Mouse (Mus musculus) midbrain, embryonic 15.5 days (tissue): ENCODE data around the gene Ulk1. TPM values are rescaled to one million over a fixed set of nuclear protein-coding genes. Genes with fewer than 3 reads are reported as not detected.

Experiments
- ATAC-seq: fragments of 200-750 bp; cut with Nextera tagmentation; replicated peaks from 2 replicates; pipeline ENCODE4 v1.8.0; 2017; ENCODE audit warnings: moderate TSS enrichment
- H3K27ac ChIP-seq: fragments of 300-500 bp; sonication (generic); 2 replicates; pipeline ENCODE4 v1.5.1; 2015; ENCODE audit warnings: mild to moderate bottlenecking, inconsistent platforms
- H3K27me3 ChIP-seq: fragments of 300-500 bp; sonication (generic); replicated peaks from 2 replicates; pipeline ENCODE4 v1.6.1; 2015; ENCODE audit warnings: inconsistent platforms
- H3K36me3 ChIP-seq: fragments of 300-500 bp; sonication (generic); replicated peaks from 2 replicates; pipeline ENCODE4 v1.6.1; 2015; ENCODE audit warnings: inconsistent platforms
- H3K4me1 ChIP-seq: fragments of 300-500 bp; sonication (generic); 2 replicates; pipeline ENCODE4 v1.6.1; 2015; ENCODE audit warnings: inconsistent platforms
- H3K4me2 ChIP-seq: fragments of 300-500 bp; sonication (generic); 2 replicates; pipeline ENCODE4 v1.6.1; 2015; ENCODE audit warnings: inconsistent platforms, mild to moderate bottlenecking, moderate library complexity
- H3K4me3 ChIP-seq: fragments of 300-500 bp; sonication (generic); 2 replicates; pipeline ENCODE4 v1.5.1; 2015; ENCODE audit warnings: mild to moderate bottlenecking, inconsistent platforms
- H3K9ac ChIP-seq: fragments of 300-500 bp; sonication (generic); 2 replicates; pipeline ENCODE4 v1.6.1; 2015; ENCODE audit warnings: mild to moderate bottlenecking, inconsistent platforms
- H3K9me3 ChIP-seq: fragments of 300-500 bp; sonication (generic); 2 replicates; pipeline ENCODE4 v1.6.1; 2016; ENCODE audit warnings: inconsistent platforms
- WGBS: fragments of 180-500 bp; shearing (Covaris S2); methylation state at CpG from one replicate; pipeline ENCODE4 v1.1.7; 2015; ENCODE audit warnings: mixed read lengths; 5-methylcytosine and 5-hydroxymethylcytosine counted together
- polyA plus RNA-seq: library from polyadenylated mRNA; unstranded; fragments of >200 nt; fragmentation: Nextera tagmentation; extraction: Ambion mirVana; gene quantifications from 2 replicates; pipeline ENCODE4 v1.2.1, GENCODE M21; 2015

Gene Ulk1
- polyA plus RNA-seq, 1 experiment from 2014 or later = 37.1 TPM

GRCm38 (mm10) chr5:110827576-110827975 is 17.7 kb upstream of the Ulk1 start:
- no peaks in the 10 kb centered on the region for H3K27me3 ChIP-seq
- no peaks in the 10 kb centered on the region for H3K9me3 ChIP-seq
- H3K36me3 ChIP-seq = no peaks in the 10 kb centered on the region
- no peaks in the 10 kb centered on the region for H3K4me1 ChIP-seq
- no peak overlapping the region for H3K4me2 ChIP-seq
- no peak for ATAC-seq
- H3K4me3 ChIP-seq = no peak overlapping the region
- no peak overlapping the region for H3K27ac ChIP-seq
- no peak overlapping the region for H3K9ac ChIP-seq
- 92% methylated on average over 5 of the region's 5 CpGs for WGBS

- Histone ChIP-seq H3K4me3 (no peak overlapping the region), H3K4me2 (no peak overlapping the region), H3K27me3 (no peaks in the 10 kb centered on the region), H3K9ac (no peak overlapping the region), H3K9me3 (no peaks in the 10 kb centered on the region), H3K4me1 (no peaks in the 10 kb centered on the region), H3K36me3 (no peaks in the 10 kb centered on the region), H3K27ac (no peak overlapping the region)
- ATAC-seq = no peak
- 92% methylated on average over 8 of the region's 8 CpGs for WGBS
Observed at GRCm38 (mm10) chr5:110826781-110827495, 17.0 kb upstream of the Ulk1 start.

DNA sequence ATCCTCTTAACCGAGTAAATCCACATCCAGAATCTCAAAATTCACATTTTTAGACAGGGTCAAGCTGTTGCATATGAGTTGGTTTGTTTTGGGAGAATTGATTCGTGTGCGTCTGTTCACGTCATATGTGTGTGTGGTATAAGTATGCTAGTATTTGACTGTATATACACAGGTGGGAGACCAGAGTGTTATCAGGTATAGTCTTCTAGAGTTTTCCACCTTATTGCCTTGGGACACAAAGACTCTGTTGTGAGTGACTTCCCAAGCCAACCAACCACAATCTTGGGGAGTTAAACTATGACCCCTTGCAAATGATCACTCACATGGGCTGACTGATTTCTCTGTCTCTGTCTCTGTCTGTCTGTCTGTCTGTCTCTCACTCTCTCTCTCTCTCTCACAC is 14.5 kb upstream of the Ulk1 start:
- H3K27me3 ChIP-seq = no peaks in the 10 kb centered on the region
- no peaks in the 10 kb centered on the region for H3K36me3 ChIP-seq
- H3K9ac ChIP-seq = no peak overlapping the region
- H3K9me3 ChIP-seq = no peaks in the 10 kb centered on the region
- ATAC-seq = no peak
- 92% methylated on average over 4 of the region's 4 CpGs for WGBS
- no peak overlapping the region for H3K4me3 ChIP-seq
- H3K4me2 ChIP-seq = no peak overlapping the region
- H3K4me1 ChIP-seq = no peaks in the 10 kb centered on the region
- no peak overlapping the region for H3K27ac ChIP-seq

GRCm38 (mm10) chr5:110808821-110809666 is 853 bp downstream of the Ulk1 start:
- Histone ChIP-seq H3K4me3 (peak overlapping the region; percentile 85), H3K4me2 (peak overlapping the region; percentile 92), H3K27me3 (no peaks in the 10 kb centered on the region), H3K9me3 (no peaks in the 10 kb centered on the region), H3K36me3 (0 out of 2 replicates have a peak, but pooled peaks cover 4% of the 10 kb centered on the region), H3K9ac (peak overlapping the region; percentile 87), H3K27ac (peak overlapping the region; percentile 85), H3K4me1 (peaks cover 52% of the 10 kb centered on the region)
- under 1% methylated on average over 27 of the region's 27 CpGs for WGBS
- ATAC-seq = peak; percentile 1; the same call in 1 of the 2 replicates

GRCm38 (mm10) chr5:110808061-110808631 is 1.8 kb downstream of the Ulk1 start:
- 4% methylated on average over 14 of the region's 14 CpGs for WGBS
- H3K4me1 ChIP-seq = peaks cover 52% of the 10 kb centered on the region

DNA sequence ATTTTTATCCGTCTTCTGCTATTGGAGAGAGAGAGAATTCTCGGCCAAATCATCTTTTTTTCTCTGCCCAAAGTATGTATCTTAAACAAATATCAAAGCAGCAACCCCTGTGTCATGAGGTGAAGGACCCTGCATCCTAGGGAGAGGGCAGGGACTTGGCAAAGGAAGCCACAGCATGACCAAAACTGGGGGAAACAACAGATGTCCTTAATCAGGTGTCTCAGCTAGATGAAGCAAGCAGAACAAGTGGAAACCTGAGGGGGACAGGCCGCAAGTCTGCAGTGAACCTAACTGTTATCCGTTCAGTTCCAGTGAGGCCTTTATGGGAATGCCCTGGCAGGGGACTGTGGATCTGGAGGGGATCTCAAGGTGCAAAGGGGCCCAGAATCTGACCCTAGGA is 2.4 kb downstream of the Ulk1 start:
- 81% methylated on average over 4 of the region's 4 CpGs for WGBS
- Histone ChIP-seq H3K9me3 (no peaks in the 10 kb centered on the region), H3K36me3 (0 out of 2 replicates have a peak, but pooled peaks cover 4% of the 10 kb centered on the region), H3K27me3 (no peaks in the 10 kb centered on the region), H3K9ac (no peak overlapping the region; the same call in 1 of the 2 replicates), H3K4me1 (peaks cover 52% of the 10 kb centered on the region), H3K4me2 (peak overlapping the region; percentile 92), H3K27ac (no peak overlapping the region), H3K4me3 (peak overlapping the region; percentile 85)
- ATAC-seq = no peak

More at GRCm38 (mm10) chr5:110808061-110808631, 1.8 kb downstream of the Ulk1 start:
- peak overlapping the region; percentile 87 for H3K9ac ChIP-seq
- peak; percentile 28; the same call in 1 of the 2 replicates for ATAC-seq
- no peaks in the 10 kb centered on the region for H3K27me3 ChIP-seq
- H3K4me3 ChIP-seq = peak overlapping the region; percentile 85
- H3K27ac ChIP-seq = 0 out of 2 replicates have a peak overlapping the region, but pooled peaks have one; percentile 6
- peak overlapping the region; percentile 92 for H3K4me2 ChIP-seq
- no peaks in the 10 kb centered on the region for H3K9me3 ChIP-seq
- 0 out of 2 replicates have a peak, but pooled peaks cover 4% of the 10 kb centered on the region for H3K36me3 ChIP-seq

GRCm38 (mm10) chr5:110806676-110807075 is 3.2 kb downstream of the Ulk1 start:
- peaks cover 52% of the 10 kb centered on the region for H3K4me1 ChIP-seq
- H3K36me3 ChIP-seq = 0 out of 2 replicates have a peak, but pooled peaks cover 4% of the 10 kb centered on the region
- H3K9me3 ChIP-seq = no peaks in the 10 kb centered on the region
- no peak overlapping the region for H3K27ac ChIP-seq
- H3K27me3 ChIP-seq = no peaks in the 10 kb centered on the region
- no peak overlapping the region; the same call in 1 of the 2 replicates for H3K4me2 ChIP-seq
- no peak overlapping the region for H3K4me3 ChIP-seq
- ATAC-seq = no peak
- WGBS = 83% methylated on average over 1 of the region's 1 CpGs
- no peak overlapping the region for H3K9ac ChIP-seq

DNA sequence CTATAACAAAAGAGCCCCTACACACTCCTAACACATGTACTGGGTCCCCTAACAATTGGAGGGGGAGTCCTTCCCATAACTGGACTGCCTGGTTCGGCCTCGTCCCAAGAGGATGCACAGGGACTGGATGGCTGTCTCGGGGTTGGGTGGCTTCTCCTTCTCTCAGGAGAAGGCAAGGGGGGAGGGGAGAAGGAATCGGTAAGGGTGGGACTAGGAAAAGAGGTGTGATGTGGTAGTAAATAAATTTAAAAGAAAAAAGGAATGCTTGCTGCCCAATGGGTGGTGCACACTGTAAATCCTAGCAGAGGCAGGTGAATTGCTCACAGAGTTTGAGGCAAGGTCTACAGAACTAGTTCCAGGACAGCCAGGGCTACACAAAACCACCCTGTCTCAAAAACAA is 3.7 kb downstream of the Ulk1 start:
- Histone ChIP-seq H3K9me3 (no peaks in the 10 kb centered on the region), H3K9ac (no peak overlapping the region), H3K4me3 (no peak overlapping the region), H3K4me1 (peaks cover 52% of the 10 kb centered on the region), H3K27ac (no peak overlapping the region), H3K36me3 (0 out of 2 replicates have a peak, but pooled peaks cover 4% of the 10 kb centered on the region), H3K4me2 (no peak overlapping the region; the same call in 1 of the 2 replicates), H3K27me3 (no peaks in the 10 kb centered on the region)
- ATAC-seq = no peak
- 91% methylated on average over 4 of the region's 4 CpGs for WGBS

DNA sequence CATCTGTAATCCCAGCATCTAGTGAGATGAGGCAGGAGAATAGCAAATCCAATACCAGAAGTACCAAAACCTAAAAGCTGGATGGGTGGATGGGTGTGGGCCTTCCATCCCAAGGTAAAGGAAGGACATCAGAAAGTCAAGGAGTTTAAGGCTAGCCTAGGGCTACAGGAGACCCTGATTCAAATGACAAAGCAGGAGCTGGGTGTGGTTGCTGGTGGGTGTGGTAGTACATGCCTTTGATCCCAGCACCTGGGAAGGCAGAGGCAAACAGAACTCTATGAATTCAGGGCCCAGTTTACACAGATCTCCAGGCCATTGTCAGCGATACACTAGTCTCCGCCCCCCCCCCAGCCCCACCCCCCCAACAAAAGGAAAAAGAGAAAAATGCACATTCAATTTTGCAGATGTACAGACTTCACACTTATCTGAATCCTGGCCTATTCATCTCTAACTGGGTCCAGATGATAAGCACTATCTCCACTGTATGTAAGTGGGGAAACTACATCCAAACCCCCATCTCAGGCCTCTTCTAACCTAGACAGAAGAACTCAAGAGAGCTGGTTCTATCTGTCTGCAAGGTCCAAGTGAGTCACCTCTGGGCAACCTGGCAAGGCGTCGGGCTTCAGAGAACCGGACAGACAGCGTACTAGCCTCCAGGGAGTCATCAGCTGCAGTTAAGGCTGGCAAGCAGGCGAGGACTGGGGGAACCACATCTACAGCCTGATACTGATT is 5.7 kb downstream of the Ulk1 start:
- no peaks in the 10 kb centered on the region for H3K9me3 ChIP-seq
- no peak overlapping the region for H3K4me3 ChIP-seq
- no peak overlapping the region for H3K27ac ChIP-seq
- H3K36me3 ChIP-seq = peaks cover 7% of the 10 kb centered on the region; the same call in 1 of the 2 replicates
- ATAC-seq = no peak
- no peaks in the 10 kb centered on the region for H3K27me3 ChIP-seq
- H3K9ac ChIP-seq = no peak overlapping the region
- 91% methylated on average over 7 of the region's 7 CpGs for WGBS
- H3K4me1 ChIP-seq = peaks cover 47% of the 10 kb centered on the region
- no peak overlapping the region for H3K4me2 ChIP-seq

DNA sequence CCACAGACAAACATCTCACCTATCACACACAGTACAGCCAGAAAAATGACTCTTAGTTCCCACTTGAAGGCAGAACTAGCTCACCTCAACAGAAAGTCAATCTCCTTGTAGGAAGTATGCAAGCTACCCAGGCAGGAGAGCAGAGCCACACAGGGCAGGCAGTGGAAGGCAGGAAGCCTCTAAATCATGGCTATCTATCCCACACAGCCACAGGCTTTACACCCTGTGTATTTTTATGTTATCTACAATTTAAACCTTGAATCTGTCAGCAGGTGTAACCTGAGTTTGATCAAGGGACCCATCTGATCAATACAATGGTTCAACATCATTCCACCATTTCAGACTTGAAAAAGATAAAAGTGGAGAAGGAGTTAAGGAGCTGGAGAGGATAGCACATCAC is 7.1 kb downstream of the Ulk1 start:
- ATAC-seq = no peak
- no peaks in the 10 kb centered on the region for H3K9me3 ChIP-seq
- H3K9ac ChIP-seq = no peak overlapping the region
- H3K4me2 ChIP-seq = no peak overlapping the region
- no peak overlapping the region for H3K4me3 ChIP-seq
- H3K4me1 ChIP-seq = peaks cover 34% of the 10 kb centered on the region
- peaks cover 18% of the 10 kb centered on the region; the same call in 1 of the 2 replicates for H3K36me3 ChIP-seq
- no peak overlapping the region for H3K27ac ChIP-seq
- no peaks in the 10 kb centered on the region for H3K27me3 ChIP-seq

DNA sequence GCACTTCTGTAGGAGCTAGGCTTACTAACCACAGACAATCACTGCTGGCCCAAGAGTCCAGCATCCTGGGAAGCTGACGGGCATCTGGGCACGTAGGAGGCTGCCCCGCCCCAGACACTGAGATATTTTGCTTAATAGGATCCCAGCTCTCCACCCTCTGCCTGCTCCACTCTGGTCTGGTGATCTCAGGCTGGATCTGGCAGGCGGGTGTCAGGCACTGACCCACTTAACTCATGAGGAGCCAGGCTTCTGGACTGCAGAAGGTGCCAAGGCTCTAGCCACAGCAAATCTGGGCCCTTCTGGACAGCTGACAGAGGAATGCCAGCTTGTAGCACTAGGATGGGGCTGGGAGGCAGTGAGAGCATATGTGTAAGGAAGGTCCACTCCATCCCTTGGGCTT is 7.7 kb downstream of the Ulk1 start:
- H3K27ac ChIP-seq = no peak overlapping the region
- ATAC-seq = no peak
- H3K4me2 ChIP-seq = no peak overlapping the region
- H3K9me3 ChIP-seq = no peaks in the 10 kb centered on the region
- H3K4me1 ChIP-seq = peaks cover 28% of the 10 kb centered on the region
- H3K27me3 ChIP-seq = no peaks in the 10 kb centered on the region
- no peak overlapping the region for H3K9ac ChIP-seq
- peaks cover 24% of the 10 kb centered on the region; the same call in 1 of the 2 replicates for H3K36me3 ChIP-seq
- 76% methylated on average over 4 of the region's 4 CpGs for WGBS
- no peak overlapping the region for H3K4me3 ChIP-seq
